Mouse (Mus musculus): ENCODE measurements around the gene Wdr34. TPM values are rescaled to one million over a fixed set of nuclear protein-coding genes. Genes with fewer than 3 reads are reported as not detected.

Wdr34 gene
- 10 to 100 TPM; 40.7 to 41.0 TPM for total RNA-seq (2021)
- long read RNA-seq, experiment 1, transcript Wdr34-201 (9 exons, 1,814 nt), result major isoform, 55 of 67 reads
- long read RNA-seq, experiment 1, partial matches to known transcripts, result 3 of 67 reads
- long read RNA-seq, experiment 1, other reads (novel, unspliced or antisense), result 9 of 67 reads
- long read RNA-seq, experiment 2, transcript Wdr34-201 (9 exons, 1,814 nt), result major isoform, 34 of 47 reads
- long read RNA-seq, experiment 2, partial matches to known transcripts, result 3 of 47 reads
- long read RNA-seq, experiment 2, other reads (novel, unspliced or antisense), result 9 of 47 reads

GRCm38 (mm10) chr2:30048699-30049388, at the start of gene Wdr34:
TSS of gene Wdr34 (minus strand) at chr2:30048881.
- intact Hi-C loops (cut with DNase I), result no loop called here
- no peak for TF ChIP-seq CTCF (IDR thresholded peaks at IDR 0.05)
- H3K4me3 ChIP-seq, result peak within 1 kb of the TSS; percentile 73
- peak; percentile 98 to 99 for DNase-seq (ENCODE audit: extremely low spot score in 1 of 2, low spot score in 2 of 2)
- peak within 1 kb of the TSS; percentile 99 for H3K27ac ChIP-seq

GRCm38 (mm10) chr2:30095882-30096527, 47.3 kb upstream of the Wdr34 start:
- TF ChIP-seq CTCF (IDR thresholded peaks at IDR 0.05), result peak; percentile 64
- no peak overlapping the region for H3K4me3 ChIP-seq
- DNase-seq (ENCODE audit: extremely low spot score in 1 of 2, low spot score in 2 of 2), result no peak
- intact Hi-C loops (cut with DNase I), result loop anchor here (2.0 kb wide), 1 partner anchor 19 kb away; the partner anchor contains the start of gene Pkn3
- no peak overlapping the region for H3K27ac ChIP-seq

- Histone ChIP-seq H3K27ac (peak overlapping the region; percentile 66), H3K4me3 (peak overlapping the region; percentile 74)
- intact Hi-C loops (cut with DNase I), result no loop called here
- TF ChIP-seq CTCF (IDR thresholded peaks at IDR 0.05), result no peak
- DNase-seq (ENCODE audit: extremely low spot score in 1 of 2, low spot score in 2 of 2), result no peak
Observed at GRCm38 (mm10) chr2:30094208-30094588, 45.5 kb upstream of the Wdr34 start.

GRCm38 (mm10) chr2:30093471-30094207, 45.0 kb upstream of the Wdr34 start, which contains the start of gene Zdhhc12:
TSS of gene Zdhhc12 (minus strand) at chr2:30093648.
- DNase-seq (ENCODE audit: extremely low spot score in 1 of 2, low spot score in 2 of 2), result peak; percentile 84 to 93
- intact Hi-C loops (cut with DNase I), result no loop called here
- Histone ChIP-seq H3K4me3 (peak within 1 kb of the TSS; percentile 74), H3K27ac (peak within 1 kb of the TSS; percentile 66)
- no peak for TF ChIP-seq CTCF (IDR thresholded peaks at IDR 0.05)

DNA sequence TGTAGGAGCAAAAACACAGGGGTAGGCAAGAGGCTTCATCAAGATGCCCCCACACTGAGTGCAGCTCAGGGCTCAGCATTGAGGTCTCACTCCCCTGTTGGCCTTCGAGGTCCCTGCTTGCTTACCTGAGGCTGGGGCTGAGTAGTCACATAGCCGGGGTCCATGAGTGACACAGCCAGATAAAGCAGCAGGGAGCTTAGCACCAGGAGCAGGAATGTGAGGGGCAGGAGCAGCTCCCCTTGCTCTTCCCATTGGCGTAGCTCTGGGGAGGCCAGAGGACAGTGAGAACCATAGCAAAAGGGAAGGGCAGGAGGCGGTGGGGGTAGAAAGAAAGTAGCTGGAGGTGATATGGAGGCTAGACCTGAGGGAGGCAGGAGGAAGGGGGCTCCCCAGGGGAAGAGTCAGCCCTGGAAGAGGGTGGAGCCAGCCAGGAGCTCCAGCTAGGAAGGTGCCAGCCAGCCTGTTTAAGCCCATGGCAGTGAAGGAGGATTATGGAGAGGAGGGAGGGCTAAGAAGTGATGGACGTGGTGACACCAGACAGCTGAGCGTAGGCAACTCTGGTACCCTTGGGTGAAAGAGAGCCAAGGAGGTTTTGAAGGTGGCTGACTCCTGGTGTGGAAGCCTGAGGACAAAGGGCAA, 43.7 kb upstream of the Wdr34 start:
- Histone ChIP-seq H3K27ac (no peak overlapping the region), H3K4me3 (no peak overlapping the region)
- TF ChIP-seq CTCF (IDR thresholded peaks at IDR 0.05), result no peak
- intact Hi-C loops (cut with DNase I), result no loop called here
- no peak for DNase-seq (ENCODE audit: extremely low spot score in 1 of 2, low spot score in 2 of 2)

DNA sequence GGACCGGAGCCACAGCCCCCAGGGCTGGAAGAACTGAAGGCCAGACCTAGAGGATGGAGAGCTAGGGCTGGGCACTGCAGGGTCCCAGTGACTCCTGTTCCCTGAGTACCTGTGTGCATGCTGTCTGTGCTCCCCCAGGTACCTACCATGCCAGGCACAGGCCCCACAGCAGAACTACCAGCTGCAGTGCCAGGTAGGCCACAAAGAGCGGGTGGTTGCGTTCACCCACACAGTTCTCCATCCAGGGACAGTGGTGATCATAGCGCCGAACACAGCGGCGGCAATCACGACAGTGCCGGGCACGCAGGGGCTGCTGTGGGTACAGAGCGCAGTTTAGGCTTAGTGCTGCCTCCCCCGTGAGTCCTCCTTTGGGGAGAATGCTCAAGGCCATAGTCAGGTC, 42.8 kb upstream of the Wdr34 start:
- Histone ChIP-seq H3K4me3 (no peak overlapping the region), H3K27ac (no peak overlapping the region)
- DNase-seq (ENCODE audit: extremely low spot score in 1 of 2, low spot score in 2 of 2), result no peak
- intact Hi-C loops (cut with DNase I), result no loop called here
- TF ChIP-seq CTCF (IDR thresholded peaks at IDR 0.05), result no peak

DNA sequence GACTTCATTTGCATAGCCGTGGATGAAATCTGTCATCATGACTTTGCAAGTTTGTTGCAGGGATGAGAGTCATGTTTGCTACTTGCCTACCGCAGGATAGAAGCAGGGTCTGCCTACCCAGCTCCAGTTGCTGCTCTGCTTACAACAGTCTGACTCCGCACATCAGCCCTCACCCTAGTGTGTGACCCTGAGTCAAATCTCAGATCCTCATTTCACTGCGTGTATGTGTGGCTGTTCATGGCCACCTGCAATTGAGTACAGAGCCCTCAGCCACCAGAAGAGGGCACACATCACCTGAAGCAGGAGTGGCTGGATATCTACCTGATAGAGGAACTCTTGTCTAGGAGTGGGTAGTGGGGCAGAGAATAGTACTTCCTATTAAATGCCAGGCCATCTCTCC, 38.6 kb upstream of the Wdr34 start:
- Histone ChIP-seq H3K4me3 (no peak overlapping the region), H3K27ac (no peak overlapping the region)
- TF ChIP-seq CTCF (IDR thresholded peaks at IDR 0.05), result no peak; the same call in 1 of the 2 replicates
- intact Hi-C loops (cut with DNase I), result no loop called here
- no peak for DNase-seq (ENCODE audit: extremely low spot score in 1 of 2, low spot score in 2 of 2)

DNA sequence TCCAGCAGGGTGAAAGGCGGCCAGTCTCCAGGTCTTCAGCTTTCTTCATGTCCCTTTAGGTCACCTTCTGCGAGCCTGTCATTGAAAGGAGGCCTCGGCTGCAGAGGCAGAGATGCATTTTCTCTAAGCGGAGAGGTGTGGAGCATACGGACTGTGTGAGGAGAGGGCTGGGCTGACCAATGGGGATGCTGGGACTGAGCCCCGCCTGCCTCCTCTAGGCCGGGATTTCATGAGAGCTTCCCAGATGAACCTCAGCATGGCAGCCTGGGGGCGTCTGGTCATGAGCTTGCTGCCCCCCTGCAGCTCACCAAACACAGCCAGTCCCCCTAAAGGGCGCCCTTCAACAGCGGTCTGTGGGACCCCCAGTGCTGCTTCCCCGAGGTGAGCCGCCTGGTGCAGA, 36.0 kb upstream of the Wdr34 start:
- H3K27ac ChIP-seq, result no peak overlapping the region
- TF ChIP-seq CTCF (IDR thresholded peaks at IDR 0.05), result no peak
- intact Hi-C loops (cut with DNase I), result no loop called here
- no peak overlapping the region for H3K4me3 ChIP-seq
- DNase-seq (ENCODE audit: extremely low spot score in 1 of 2, low spot score in 2 of 2), result no peak

DNA sequence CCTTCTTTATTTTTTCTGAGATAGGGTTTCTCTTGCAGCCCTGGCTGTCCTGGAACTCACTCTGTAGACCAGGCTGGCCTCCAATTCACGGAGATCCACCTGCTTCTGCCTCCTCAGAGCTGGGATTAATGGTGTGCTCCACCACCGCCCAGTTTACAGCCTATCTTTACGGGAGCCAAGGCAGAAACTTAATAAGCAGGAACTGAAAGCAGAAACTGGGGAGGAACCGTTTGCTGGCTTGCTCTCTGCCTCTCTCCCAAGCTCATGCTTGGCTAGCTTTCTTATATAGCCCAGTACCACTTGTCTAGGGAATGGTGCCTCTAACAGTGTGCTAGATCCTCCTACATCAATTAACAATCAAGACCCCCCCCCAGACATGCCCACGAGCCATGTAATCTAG, 35.4 kb upstream of the Wdr34 start:
- Histone ChIP-seq H3K27ac (no peak overlapping the region), H3K4me3 (no peak overlapping the region)
- TF ChIP-seq CTCF (IDR thresholded peaks at IDR 0.05), result no peak
- intact Hi-C loops (cut with DNase I), result no loop called here
- no peak for DNase-seq (ENCODE audit: extremely low spot score in 1 of 2, low spot score in 2 of 2)

GRCm38 (mm10) chr2:30080181-30080800, 31.6 kb upstream of the Wdr34 start:
- TF ChIP-seq CTCF (IDR thresholded peaks at IDR 0.05), result no peak
- no peak overlapping the region for H3K4me3 ChIP-seq
- intact Hi-C loops (cut with DNase I), result no loop called here
- DNase-seq (ENCODE audit: extremely low spot score in 1 of 2, low spot score in 2 of 2), result no peak
- H3K27ac ChIP-seq, result no peak overlapping the region

- H3K4me3 ChIP-seq, result no peak overlapping the region
- no peak for TF ChIP-seq CTCF (IDR thresholded peaks at IDR 0.05)
- DNase-seq (ENCODE audit: extremely low spot score in 1 of 2, low spot score in 2 of 2), result no peak
- peak overlapping the region; percentile 15; the same call in 1 of the 2 replicates for H3K27ac ChIP-seq
- intact Hi-C loops (cut with DNase I), result no loop called here
Observed at GRCm38 (mm10) chr2:30078760-30079159, 30.1 kb upstream of the Wdr34 start.

All from left cerebral cortex, adult 2 months (tissue).